17 mouse cellular contexts compared by ENCODE assay signal in the genomic region with DNA sequence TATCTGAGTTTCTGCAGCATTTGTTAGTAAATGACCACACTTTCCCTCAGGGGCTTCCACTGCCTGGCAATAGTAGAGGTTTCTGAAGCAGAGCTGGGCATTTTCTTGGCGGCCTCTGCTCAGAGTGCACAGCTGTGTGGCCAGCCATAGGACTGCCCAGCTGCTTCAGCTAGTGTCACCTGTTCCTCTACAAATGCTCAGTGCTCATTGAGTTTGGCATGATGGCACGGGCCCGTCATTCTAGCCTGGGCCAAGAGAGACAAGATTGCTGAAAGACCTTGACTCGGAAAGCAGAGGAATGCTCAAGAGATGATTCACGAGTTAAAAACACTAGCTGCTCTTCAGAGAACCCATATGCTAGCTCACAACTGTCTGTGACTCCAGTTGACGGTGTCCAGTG. TPM values are rescaled to one million over a fixed set of nuclear protein-coding genes. Genes with fewer than 3 reads are reported as not detected.
"Had no signal": no experiment of that assay in that cellular context is flagged by ENCODE, and none has a peak within 500 bp of the region (broad histone marks: within the 10 kb centered on the region; RNA-seq: fewer than 3 reads in every experiment).

No protein-coding gene starts in this region.

- H3K9ac ChIP-seq: limb, embryonic 12.5 days; limb, embryonic 15.5 days; liver, embryonic 14.5 days; liver, postnatal 0 days; lung, embryonic 14.5 days had no signal

- H3K4me2 ChIP-seq: limb, embryonic 12.5 days; limb, embryonic 15.5 days; liver, embryonic 11.5 days; lung, embryonic 14.5 days; midbrain, embryonic 13.5 days had no signal

- ATAC-seq: liver, postnatal 0 days; lung, postnatal 0 days; midbrain, embryonic 13.5 days; midbrain, embryonic 16.5 days had no signal

- H3K4me3 ChIP-seq: limb, embryonic 12.5 days; limb, embryonic 15.5 days; megakaryocyte, embryonic 14.5 days; midbrain, embryonic 10.5 days; midbrain, embryonic 13.5 days had no signal

- H3K4me1 ChIP-seq: limb, embryonic 12.5 days; limb, embryonic 15.5 days; midbrain, embryonic 10.5 days had no signal

- H3K27me3 ChIP-seq: limb, embryonic 12.5 days; limb, embryonic 15.5 days; megakaryocyte, embryonic 14.5 days; midbrain, embryonic 13.5 days had no signal

- H3K9me3 ChIP-seq: limb, embryonic 12.5 days; limb, embryonic 15.5 days; megakaryocyte, embryonic 14.5 days; midbrain, embryonic 10.5 days; midbrain, embryonic 13.5 days had no signal

- DNase-seq: kidney, postnatal 10 days; kidney, postnatal 4 days; left cerebral cortex, postnatal 4 days; liver, postnatal 0 days; lung, embryonic 14.5 days; thymus, adult 18-20 months; thymus, postnatal 36 days had no signal

- H3K27ac ChIP-seq: limb, embryonic 12.5 days; limb, embryonic 15.5 days; liver, embryonic 14.5 days; midbrain, embryonic 10.5 days; midbrain, embryonic 13.5 days had no signal

RNA-seq across cellular contexts. Expression of a gene that starts 34.5 kb away (rescaled TPM):
- total RNA-seq: monocyte, adult 5-6 weeks had no signal
